Mouse (Mus musculus) adrenal gland, postnatal 25 days (tissue): ENCODE data around the gene Ric3. TPM values are rescaled to one million over a fixed set of nuclear protein-coding genes. Genes with fewer than 3 reads are reported as not detected.
A peak's percentile ranks its signal among the peaks of the same experiment; 100 is the strongest.
"Not testable (repeated sequence)": the region's sequence is repeated elsewhere in the genome, so short reads cannot be mapped to it uniquely, and the experiment has no call there.

Source experiments
- DNase-seq: peaks from one replicate; pipeline ENCODE4 v3.0.0; 2021; ENCODE audit warnings: mixed read lengths
- long read RNA-seq: library from polyadenylated mRNA; stranded (forward); transcript quantifications from one replicate; pipeline ENCODE4 v2.0.0, GENCODE M21; 2021
- total RNA-seq: library from RNA; stranded (reverse); gene quantifications from 2 replicates; pipeline ENCODE4 v1.2.3, GENCODE M21; 2021

The Ric3 gene
- total RNA-seq, result 31.9 and 37.8 TPM in 2 replicates
- long read RNA-seq, full-length matches to known transcripts, result 17 of 30 reads
- long read RNA-seq, partial matches to known transcripts, result 7 of 30 reads
- long read RNA-seq, other reads (novel, unspliced or antisense), result 6 of 30 reads

DNA sequence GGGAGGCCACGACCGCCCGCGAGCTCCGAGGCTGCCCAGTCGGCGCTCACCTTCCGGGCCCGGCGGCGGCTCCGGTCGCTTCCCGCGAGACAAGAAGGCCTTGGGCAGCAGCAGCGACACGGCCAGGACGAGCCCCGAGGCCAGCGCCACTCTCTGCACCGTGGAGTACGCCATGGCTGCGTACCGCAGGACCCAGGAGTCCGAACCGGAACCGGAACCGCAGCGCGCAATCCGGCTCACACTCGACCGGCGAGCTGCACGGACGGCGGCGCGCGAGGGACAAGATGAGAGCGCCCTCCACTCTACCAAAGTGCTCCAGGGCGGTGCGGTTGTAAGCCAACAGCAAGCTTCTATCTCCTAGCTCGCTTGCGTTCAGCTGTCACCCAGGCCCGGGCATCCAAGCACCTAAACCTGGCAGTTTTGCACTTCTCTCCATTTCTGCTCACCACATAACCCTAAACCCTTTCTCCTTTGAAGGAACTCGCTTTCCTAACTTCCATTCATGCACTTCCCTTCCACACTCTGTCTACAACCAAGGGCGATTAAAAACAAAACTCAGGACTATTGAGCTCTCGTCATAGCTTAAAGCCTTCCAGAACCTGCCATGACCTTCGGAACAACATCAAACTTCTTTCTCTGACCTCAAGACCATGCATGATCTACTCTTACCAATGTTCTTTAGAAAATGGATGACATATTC, at the start of gene Ric3:
Ric3 (minus strand) TSS at position 219 of the 700 bp plus-strand sequence.
- peak; percentile 86 for DNase-seq

DNA sequence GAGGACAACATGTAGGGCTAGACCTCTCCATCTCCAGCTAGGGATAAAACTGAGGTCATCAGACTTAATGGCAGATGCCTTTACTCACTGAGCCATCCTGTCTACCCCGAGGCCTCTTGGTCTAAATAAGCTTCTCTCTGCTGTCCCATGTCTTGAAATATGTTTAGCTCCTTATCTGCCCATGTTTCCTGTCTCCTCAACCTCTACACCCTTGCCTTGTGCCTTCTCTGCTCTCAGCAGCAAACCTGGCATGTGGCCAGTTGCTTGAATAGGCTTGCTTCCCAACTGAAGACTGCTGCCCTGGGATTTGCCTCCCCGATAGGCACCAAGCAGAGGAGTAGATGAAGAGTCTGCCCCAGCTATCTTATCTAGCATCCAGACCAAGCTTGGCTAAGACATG, 48.4 kb upstream of the Ric3 start:
- no peak for DNase-seq

DNA sequence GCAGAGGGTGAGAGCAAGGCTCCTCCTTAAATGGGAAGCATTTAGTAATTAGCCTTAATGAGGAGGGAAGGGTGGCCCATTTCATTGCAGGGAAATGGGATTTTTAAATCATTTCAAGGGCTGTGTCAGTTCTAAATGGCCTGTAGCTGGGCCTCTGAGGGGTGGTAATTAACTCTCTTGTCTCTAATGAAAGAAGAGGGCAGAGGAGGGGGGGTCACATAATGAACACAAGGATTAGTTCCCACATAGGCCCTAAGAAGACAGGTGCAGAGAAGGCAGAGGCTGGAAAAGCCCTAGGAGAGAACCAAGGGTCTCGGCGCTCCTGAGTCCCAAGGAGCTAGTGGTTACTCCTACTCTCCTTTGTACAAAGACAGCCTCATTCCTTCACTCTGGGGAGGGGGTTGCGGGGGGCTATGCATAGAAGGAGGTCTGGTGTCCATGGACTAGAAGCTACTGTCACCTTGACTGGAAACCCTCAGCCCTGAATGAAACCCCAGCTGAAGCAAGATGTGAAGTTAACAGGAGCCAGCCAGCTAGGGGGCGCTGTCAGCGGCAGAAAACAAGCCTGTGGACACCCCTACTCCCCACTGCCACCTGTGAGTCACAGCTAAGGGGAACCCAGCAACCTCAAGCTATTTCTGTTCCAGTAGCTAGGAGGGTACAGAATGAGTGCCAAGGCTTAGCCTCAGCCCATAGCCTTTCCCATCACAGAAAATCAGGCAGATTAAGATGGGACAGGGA, 47.0 kb upstream of the Ric3 start:
- no peak for DNase-seq

DNA sequence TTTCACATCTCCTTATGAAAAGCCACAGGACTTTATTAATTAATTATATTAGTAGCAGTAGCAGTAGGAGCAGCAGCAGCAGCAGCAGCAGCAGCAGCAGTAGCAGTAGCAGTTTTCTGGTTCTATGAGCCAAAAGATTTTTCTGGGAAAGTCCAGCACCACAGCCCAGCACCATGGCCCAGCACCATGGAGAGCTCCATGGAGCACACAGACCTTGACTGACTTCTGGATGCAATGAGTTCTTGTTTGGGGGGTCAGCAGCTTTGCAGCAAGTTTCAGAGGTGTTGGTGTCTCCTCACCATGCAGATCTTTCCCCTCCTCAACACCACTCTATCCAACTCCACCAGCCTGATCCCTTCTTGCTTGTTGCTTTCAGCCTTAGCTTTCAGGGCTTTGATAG, 46.3 kb upstream of the Ric3 start:
- peak; percentile 61 for DNase-seq

DNA sequence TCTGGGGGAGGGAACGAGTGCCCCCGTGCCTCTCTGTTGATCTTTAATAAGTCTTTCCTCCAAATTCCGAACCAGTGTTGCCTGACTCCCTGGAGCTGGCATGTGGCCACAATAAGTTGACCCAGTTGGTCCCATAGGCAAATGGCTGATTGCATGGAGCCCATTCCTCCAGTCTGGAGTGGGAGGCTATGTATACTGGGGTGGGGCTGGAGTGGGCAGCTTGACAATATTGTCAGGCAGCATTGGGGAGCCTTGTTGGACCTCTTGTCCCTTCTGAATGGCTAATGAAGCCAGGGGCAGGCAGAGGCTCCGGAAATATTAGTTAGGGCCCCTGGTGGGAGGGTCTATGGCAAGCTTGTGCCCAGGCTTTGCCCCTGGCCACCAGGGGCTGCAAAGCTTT, 32.8 kb upstream of the Ric3 start:
- no peak for DNase-seq

DNA sequence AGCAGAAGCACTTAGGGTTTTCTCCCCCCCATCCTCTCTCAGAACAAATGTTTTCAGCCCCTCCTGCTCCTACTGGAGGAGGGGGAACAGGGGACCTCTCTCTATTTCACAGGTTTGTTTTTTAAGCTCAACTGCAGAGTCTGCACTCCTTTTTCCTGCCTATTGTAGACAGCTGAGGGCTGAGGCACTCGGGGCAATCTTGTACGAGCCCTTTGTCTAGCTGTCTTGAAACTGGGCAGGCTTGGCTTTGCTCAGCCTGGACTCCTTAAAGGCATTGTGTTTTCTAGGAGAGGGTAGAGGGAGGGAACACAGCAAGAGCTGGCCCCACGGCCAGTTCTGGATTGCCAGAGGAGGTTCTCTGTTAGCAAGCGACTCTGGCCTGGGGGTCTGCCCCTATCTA, 32.4 kb upstream of the Ric3 start:
- DNase-seq, result not testable (repeated sequence)

DNA sequence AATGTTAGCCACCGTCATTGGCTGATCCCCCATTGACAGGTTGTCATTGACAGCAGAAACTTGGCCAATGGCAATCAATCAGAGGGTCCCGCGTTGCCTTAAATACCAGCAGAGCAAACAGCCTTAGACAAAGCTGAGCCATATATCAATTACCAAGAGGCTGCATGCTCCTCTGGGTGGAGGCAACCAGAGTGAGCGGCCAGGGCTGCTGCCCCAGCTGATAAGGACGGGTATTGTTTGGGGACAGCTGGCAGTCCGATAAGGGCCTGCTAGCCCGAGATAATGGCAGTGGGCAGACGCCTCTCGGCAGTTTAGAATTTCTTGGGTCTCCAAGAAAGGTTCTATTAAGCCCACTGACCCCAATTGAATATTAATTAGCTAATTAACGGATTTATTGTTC, 31.8 kb upstream of the Ric3 start:
- no peak for DNase-seq

DNA sequence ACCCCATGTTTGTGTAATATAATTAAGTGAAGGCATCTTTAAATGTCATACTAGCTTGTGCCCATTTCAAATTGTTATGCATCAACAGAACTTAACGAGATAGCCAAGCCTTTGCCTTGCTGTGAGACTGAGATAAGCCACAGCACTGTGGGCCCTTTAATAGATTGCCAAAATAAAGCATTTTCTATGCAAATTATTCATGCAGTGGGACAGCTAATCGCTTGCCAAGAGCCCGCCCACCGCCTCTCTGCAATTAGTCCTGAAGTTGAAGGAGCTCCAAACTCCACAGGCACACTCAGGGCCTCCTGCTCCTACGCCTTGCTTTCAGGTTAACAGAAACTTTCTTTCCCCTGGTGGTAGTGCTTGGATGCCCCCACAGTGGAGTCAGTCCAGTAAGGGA, 27.9 kb upstream of the Ric3 start:
- no peak for DNase-seq

DNA sequence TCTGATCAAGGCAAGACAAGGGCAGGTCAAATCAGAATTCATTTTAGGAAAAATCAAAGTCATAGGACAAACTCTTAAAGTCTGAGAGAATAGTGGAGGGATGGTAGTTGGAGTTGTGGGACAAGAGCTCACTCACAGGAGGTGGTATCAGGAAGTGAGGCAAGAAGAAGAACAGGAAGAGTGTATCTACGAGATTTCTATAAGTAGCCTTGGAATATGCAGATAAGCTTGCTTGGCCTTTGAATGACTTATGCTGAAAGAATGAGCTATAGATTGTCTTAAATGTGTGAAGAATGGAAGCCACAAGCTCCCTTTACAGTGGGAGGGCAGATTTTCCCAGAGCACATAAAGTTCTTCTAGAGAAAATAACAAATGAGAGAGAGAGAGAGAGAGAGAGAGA, 21.8 kb upstream of the Ric3 start:
- no peak for DNase-seq

DNA sequence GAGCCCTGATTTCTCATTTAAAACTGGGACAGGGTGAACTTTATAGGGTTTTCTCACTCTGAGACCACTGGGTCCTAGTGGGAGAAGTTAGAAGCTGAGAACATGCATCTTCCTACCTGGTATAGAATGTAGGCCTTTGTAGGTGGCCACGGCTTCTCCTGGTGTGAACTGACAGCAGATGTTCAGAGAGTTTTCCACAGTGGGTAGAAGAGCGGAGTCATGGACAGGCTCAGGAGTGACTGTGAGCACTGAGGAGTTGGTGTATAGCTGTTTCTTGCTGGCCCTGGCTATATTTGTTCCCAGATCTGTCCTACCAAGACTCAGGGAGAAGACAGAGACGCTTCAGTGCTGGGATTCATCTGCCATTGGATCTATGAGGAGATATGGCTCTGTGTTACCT, 18.0 kb upstream of the Ric3 start:
- DNase-seq, result no peak

DNA sequence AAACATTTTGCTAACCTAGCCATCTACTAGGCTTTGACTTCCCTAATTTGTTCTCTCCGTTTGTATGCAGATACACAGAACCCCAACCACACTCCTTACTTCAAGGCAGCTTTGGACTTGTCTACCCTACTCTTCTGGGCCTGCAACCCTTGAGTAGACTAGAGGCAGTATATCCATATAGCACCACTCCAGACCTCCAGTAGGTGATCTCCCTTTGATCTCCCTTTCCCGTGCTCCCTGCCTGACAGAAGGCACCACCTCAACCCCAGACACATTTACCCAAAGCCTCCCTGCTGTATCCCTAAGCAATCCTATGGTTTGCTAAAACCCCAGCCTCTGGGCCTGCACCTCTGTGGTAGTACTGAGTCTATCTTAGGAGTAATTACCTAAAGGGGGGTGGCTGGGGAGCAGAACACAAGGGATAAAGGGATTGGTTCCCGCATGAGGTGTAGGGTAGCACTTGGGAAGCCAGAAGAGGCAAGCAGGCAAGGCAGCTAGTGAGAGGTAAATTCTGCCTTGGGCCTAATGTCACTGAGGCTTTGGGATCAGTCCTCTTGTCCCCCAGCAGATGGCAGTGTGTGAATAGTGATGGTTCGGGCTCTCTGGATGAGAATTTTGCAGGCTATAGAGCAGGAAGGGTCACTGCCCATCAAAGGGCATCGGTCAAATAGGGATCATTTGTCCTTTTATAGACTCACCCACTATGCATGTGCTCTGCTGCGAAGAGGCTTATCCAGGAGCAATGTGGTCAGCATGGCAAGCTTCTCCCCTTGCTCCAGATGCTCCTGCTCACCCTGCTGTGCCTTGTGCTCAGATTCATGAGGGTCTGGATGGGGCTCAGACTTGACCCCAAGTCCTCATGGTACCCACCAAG, 15.3 kb upstream of the Ric3 start:
- peak; percentile 15 for DNase-seq

DNA sequence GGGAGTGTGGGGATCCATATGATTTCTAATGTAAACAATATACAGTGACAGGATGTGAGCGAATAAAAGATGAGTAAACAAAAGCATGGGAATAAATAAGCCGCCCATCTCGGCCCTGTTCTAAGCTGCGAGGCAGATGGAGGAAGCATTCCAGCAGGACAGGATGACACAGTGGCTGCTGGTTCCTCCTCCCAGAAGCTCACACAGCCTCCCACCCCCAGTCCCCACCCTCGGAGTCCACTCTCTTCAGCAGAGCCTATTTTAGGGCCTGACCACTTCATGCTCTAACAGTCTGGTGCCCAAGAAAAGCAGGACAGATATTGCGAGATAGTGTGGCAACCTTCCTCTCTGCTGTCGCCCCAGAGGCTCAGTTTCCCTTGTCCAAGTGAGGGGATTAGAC, 14.1 kb upstream of the Ric3 start:
- no peak for DNase-seq

DNA sequence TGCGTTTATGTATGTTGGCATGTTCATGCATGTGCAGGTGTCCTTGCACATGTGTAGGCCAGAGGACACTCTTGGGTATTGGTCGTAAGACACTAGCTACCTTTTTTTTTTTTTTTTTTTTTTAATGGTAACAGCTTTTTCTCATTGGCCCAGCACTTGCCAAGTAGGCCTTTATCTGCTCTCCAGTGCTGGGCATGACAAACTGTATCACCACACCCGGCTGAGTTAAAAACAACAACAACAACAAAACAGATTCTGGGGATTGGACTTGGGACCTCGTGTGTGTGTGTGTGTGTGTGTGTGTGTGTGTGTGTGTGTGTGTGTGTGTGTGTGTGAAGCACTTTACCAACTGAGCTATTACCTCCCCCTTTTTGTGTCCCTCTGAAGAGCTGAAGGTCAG, 13.5 kb upstream of the Ric3 start:
- DNase-seq, result no peak

DNA sequence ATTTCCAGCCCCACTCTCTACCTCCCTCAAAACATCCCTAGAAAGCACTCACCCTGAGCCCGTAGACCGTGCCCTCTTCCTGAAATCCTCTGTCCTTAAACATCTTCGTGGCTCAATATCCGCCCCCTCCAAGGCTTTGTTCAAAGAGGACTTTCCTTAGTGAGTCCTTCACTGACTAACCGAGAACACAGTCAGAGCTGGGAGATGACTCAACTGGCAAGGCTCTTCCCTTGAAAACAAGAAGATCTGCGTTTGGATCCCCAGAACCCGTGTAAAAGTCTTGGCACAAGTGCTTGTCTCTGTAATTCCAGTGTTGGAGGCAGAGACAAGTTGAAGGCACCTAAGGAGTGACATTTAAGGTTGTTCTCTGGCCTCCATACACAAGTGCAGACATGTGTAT, 11.2 kb upstream of the Ric3 start:
- DNase-seq, result no peak

DNA sequence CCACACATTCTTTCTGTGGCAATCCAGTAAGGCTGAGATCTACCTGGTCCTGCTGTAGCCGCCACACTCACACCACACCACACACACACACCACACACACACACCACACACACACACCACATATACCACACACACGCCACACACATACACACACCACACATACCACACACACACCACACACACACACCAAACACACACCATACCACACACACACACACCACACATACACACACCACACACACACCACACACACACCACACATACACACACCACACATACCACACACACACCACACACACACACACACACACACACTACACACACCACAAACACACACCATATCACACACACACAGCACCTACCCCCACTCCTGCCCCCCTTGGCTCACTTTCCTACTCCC, 8.2 kb upstream of the Ric3 start:
- DNase-seq, result not testable (repeated sequence)

DNA sequence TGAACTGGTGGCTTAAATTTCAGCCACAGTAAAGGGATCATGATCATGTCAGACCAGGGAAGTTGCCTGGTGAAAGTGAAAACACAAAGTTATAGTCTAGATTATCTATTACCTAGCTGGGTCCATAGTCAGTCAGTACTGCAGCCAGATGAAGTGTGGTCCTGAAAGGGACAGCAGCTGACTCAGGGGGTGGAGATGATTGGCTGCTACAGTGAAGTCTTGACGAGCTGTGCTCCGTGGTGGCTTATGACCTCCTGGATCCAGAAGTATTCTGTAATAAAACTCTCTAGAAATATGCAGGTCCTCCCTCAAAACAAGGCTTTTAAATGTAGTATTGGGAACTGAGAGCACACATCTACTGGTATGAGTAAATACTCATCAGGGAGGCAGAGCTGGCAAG, 3.8 kb upstream of the Ric3 start:
- DNase-seq, result no peak

DNA sequence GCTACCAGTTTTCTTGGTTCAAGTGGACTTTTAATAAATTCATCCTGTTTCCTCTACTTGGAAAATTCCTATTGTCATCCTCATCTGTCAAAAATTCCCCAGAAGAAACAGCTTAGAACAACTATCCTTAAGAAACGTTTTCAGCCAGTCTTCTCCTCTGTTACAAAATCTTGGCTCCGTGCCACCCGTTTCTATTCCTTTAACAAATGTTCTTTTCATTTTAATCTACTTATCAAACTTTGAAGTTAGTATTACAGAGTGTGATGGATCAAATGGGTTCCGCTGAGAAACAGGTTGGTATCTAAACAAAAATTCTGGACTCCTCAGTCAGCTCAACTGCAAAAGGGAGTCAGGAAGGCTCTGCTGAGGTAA, 668 bp upstream of the Ric3 start:
- DNase-seq, result no peak

DNA sequence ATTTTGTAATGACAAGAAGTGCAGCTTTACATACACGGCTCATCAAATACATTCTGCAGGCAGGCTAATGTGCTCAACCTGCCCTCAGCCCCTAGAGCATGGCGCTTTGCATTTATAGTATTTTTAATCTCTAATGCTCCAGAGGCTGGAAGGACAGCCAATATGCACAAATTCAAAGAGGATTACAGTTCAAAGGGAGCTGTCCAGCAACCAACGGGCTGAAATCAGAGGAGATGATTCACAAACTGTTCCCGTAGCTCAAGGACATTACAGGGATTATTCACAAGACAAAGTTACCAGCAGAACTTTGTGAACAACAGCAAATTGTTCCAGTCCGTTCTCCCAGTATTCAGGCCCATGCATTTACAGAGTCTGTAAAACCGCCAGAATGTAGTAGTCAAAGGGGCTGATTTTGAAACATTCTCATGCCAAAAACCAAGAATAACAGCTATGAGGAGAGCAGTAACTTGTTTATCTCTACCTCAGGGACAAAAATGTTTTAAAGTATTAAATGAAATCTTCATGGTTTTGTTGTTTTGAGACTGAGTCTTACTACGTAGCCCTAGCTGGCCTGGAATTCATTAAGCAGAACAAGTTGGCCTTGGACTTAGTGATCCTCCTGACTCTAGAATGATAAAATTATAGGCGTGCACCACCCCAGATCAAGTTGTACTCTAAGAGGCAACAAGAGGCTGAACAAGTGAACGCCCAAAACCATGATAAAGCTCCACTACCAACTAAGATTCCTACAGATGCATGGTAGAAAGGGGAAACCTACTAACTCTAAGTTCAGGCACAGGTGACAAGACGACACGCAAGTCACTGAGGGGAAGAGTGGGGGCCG, 640 bp downstream of the Ric3 start:
- DNase-seq, result peak; percentile 77

DNA sequence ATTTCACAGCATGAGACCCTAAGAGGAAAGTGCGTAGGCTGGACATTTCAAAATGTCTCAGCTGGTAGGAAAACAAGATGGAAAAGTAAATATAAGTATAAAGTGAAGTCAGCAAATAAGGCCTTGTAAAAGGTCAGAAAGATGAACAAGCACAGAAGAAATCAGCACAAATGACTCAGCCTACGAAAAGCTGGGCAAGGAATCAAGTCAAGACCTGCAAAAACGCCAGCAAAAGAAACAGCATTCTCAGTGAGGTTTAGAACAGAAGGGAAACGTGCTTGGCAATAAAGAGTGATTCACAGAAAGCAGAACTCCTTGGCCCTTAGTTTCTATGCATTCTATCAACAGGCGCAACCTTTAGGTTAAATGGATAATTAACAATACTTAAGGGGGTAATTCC, 10.8 kb downstream of the Ric3 start:
- no peak for DNase-seq

DNA sequence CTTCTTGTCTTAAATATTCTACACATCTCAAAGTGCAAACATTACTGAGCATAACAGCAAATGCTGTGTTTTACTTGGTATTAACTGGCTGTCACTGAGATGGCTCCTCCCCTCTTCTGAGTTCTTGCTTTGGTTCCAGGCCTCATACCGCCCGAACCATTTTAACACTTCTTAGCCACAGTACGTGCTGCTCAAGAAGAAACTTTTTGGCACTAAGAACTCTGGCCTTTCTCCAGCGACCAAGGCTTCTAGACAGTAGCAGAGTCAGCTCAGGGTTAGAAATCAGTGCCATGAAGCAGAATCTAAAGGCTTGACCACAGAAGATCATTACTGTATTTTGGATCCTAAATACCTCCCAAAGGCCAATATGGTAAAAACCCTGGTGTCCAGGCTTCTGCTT, 13.5 kb downstream of the Ric3 start:
- no peak for DNase-seq

DNA sequence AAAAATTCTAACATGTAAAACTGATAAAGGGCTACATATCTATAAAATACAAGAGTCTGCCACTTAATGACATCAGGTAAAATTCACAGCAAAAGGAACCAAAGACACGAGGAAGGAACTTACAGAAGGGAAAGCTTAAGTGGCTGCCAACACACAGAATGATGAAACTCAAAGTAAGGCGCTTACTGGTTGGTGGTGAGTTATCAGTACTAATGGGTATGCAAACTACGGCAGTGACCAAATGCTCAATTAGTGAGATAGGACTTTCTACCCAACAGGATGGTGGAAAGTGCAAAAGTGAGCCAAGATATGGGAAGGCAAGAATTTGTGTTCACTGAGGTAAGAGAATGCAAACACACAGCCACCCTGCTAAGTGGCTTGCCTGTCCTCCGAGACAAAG, 23.6 kb downstream of the Ric3 start:
- DNase-seq, result no peak

DNA sequence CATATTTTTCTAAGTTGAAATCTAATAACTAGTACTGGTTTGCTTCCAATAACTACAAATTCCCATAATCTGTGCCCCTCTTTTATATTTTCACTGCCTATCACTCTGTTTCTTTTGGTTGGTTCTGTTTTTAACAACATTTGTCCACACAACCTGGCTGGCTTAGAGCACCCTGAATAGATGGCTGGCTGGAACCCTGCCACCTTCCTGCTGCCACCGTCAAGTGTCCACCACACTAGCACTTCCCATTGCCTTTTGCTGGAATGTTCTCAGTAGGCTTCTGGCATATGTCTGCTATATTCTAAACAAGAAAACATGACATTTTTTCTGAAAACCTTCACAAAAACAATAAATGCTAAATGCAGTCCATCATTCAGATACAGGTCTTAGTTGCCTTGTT, 32.3 kb downstream of the Ric3 start:
- DNase-seq, result no peak
